Mouse (Mus musculus): ENCODE data around the gene Gstp2. TPM values are rescaled to one million over a fixed set of nuclear protein-coding genes. Genes with fewer than 3 reads are reported as not detected.
"Not testable (repeated sequence)": the region's sequence is repeated elsewhere in the genome, so short reads cannot be mapped to it uniquely, and the experiment has no call there.

The Gstp2 gene
- polyA plus RNA-seq, 1 experiment from 2014 or later = 33.6 TPM

- not testable (repeated sequence) for H3K27me3 ChIP-seq (replicated peaks; ENCODE audit: control insufficient read depth, insufficient read depth, low read length); H3K4me3 ChIP-seq (ENCODE audit: low read length); H3K4me1 ChIP-seq (ENCODE audit: control insufficient read depth, insufficient read depth, low read length); H3K36me3 ChIP-seq (ENCODE audit: control insufficient read depth, insufficient read depth, low read length); H3K9ac ChIP-seq (ENCODE audit: low read depth, low read length); ATAC-seq; H3K9me3 ChIP-seq (ENCODE audit: control insufficient read depth, low read length); H3K4me2 ChIP-seq (ENCODE audit: low read depth, low read length); H3K27ac ChIP-seq (ENCODE audit: low read length)
- WGBS = 7% methylated on average over 2 of the region's 11 CpGs
Observed at GRCm38 (mm10) chr19:4064501-4064900, 18.7 kb upstream of the Gstp2 start.

- not testable (repeated sequence) for H3K27me3 ChIP-seq (replicated peaks; ENCODE audit: control insufficient read depth, insufficient read depth, low read length); H3K27ac ChIP-seq (ENCODE audit: low read length); H3K4me2 ChIP-seq (ENCODE audit: low read depth, low read length); H3K9me3 ChIP-seq (ENCODE audit: control insufficient read depth, low read length); H3K9ac ChIP-seq (ENCODE audit: low read depth, low read length); ATAC-seq; H3K4me1 ChIP-seq (ENCODE audit: control insufficient read depth, insufficient read depth, low read length); H3K4me3 ChIP-seq (ENCODE audit: low read length); H3K36me3 ChIP-seq (ENCODE audit: control insufficient read depth, insufficient read depth, low read length)
- WGBS = 57% methylated on average over 2 of the region's 4 CpGs
Observed at GRCm38 (mm10) chr19:4063357-4063756, 17.5 kb upstream of the Gstp2 start.

- Histone ChIP-seq H3K27me3 (replicated peaks; ENCODE audit: control insufficient read depth, insufficient read depth, low read length) (no peaks in the 10 kb centered on the region), H3K9me3 (ENCODE audit: control insufficient read depth, low read length) (no peaks in the 10 kb centered on the region), H3K4me2 (ENCODE audit: low read depth, low read length) (no peak overlapping the region), H3K4me1 (ENCODE audit: control insufficient read depth, insufficient read depth, low read length) (peaks cover 9% of the 10 kb centered on the region), H3K4me3 (ENCODE audit: low read length) (no peak overlapping the region), H3K9ac (ENCODE audit: low read depth, low read length) (no peak overlapping the region), H3K36me3 (ENCODE audit: control insufficient read depth, insufficient read depth, low read length) (no peaks in the 10 kb centered on the region), H3K27ac (ENCODE audit: low read length) (no peak overlapping the region)
- ATAC-seq = no peak
- 94% methylated on average over 6 of the region's 6 CpGs for WGBS
Observed at GRCm38 (mm10) chr19:4060899-4061465, 15.2 kb upstream of the Gstp2 start.

GRCm38 (mm10) chr19:4060044-4060898, 14.4 kb upstream of the Gstp2 start:
- H3K4me2 ChIP-seq (ENCODE audit: low read depth, low read length); ATAC-seq; H3K36me3 ChIP-seq (ENCODE audit: control insufficient read depth, insufficient read depth, low read length); H3K27ac ChIP-seq (ENCODE audit: low read length); H3K9me3 ChIP-seq (ENCODE audit: control insufficient read depth, low read length); H3K9ac ChIP-seq (ENCODE audit: low read depth, low read length); H3K4me3 ChIP-seq (ENCODE audit: low read length); H3K27me3 ChIP-seq (replicated peaks; ENCODE audit: control insufficient read depth, insufficient read depth, low read length): not testable (repeated sequence)
- H3K4me1 ChIP-seq (ENCODE audit: control insufficient read depth, insufficient read depth, low read length) = peaks cover 14% of the 10 kb centered on the region
- WGBS = 89% methylated on average over 8 of the region's 8 CpGs

- peak; percentile 90 for ATAC-seq
- Histone ChIP-seq H3K36me3 (ENCODE audit: control insufficient read depth, insufficient read depth, low read length) (no peaks in the 10 kb centered on the region), H3K27me3 (replicated peaks; ENCODE audit: control insufficient read depth, insufficient read depth, low read length) (no peaks in the 10 kb centered on the region), H3K4me1 (ENCODE audit: control insufficient read depth, insufficient read depth, low read length) (peaks cover 15% of the 10 kb centered on the region), H3K4me2 (ENCODE audit: low read depth, low read length) (peak within 1 kb of the TSS; percentile 27; the same call in 1 of the 2 replicates), H3K27ac (ENCODE audit: low read length) (peak within 1 kb of the TSS; percentile 92), H3K9me3 (ENCODE audit: control insufficient read depth, low read length) (no peaks in the 10 kb centered on the region), H3K9ac (ENCODE audit: low read depth, low read length) (peak within 1 kb of the TSS; percentile 48), H3K4me3 (ENCODE audit: low read length) (peak within 1 kb of the TSS; percentile 21)
- 57% methylated on average over 15 of the region's 15 CpGs for WGBS
Observed at GRCm38 (mm10) chr19:4059069-4059740, 13.4 kb upstream of the Gstp2 start, which contains the start of gene Gstp3. Gene Gstp3, minus strand, starts transcription at chr19:4059569.

GRCm38 (mm10) chr19:4058581-4058980, 12.8 kb upstream of the Gstp2 start:
- WGBS = 87% methylated on average over 5 of the region's 5 CpGs
- H3K36me3 ChIP-seq (ENCODE audit: control insufficient read depth, insufficient read depth, low read length) = no peaks in the 10 kb centered on the region
- H3K4me3 ChIP-seq (ENCODE audit: low read length) = peak overlapping the region; percentile 21; the same call in 1 of the 2 replicates
- peak overlapping the region; percentile 92 for H3K27ac ChIP-seq (ENCODE audit: low read length)
- peak overlapping the region; percentile 48 for H3K9ac ChIP-seq (ENCODE audit: low read depth, low read length)
- peak overlapping the region; percentile 27; the same call in 1 of the 2 replicates for H3K4me2 ChIP-seq (ENCODE audit: low read depth, low read length)
- H3K4me1 ChIP-seq (ENCODE audit: control insufficient read depth, insufficient read depth, low read length) = peaks cover 15% of the 10 kb centered on the region
- no peak for ATAC-seq
- H3K27me3 ChIP-seq (replicated peaks; ENCODE audit: control insufficient read depth, insufficient read depth, low read length) = no peaks in the 10 kb centered on the region
- no peaks in the 10 kb centered on the region for H3K9me3 ChIP-seq (ENCODE audit: control insufficient read depth, low read length)

GRCm38 (mm10) chr19:4057962-4058361, 12.1 kb upstream of the Gstp2 start:
- no peak overlapping the region for H3K9ac ChIP-seq (ENCODE audit: low read depth, low read length)
- H3K4me3 ChIP-seq (ENCODE audit: low read length) = no peak overlapping the region
- no peak for ATAC-seq
- H3K4me2 ChIP-seq (ENCODE audit: low read depth, low read length) = no peak overlapping the region
- no peak overlapping the region for H3K27ac ChIP-seq (ENCODE audit: low read length)
- no peaks in the 10 kb centered on the region for H3K36me3 ChIP-seq (ENCODE audit: control insufficient read depth, insufficient read depth, low read length)
- H3K27me3 ChIP-seq (replicated peaks; ENCODE audit: control insufficient read depth, insufficient read depth, low read length) = no peaks in the 10 kb centered on the region
- no peaks in the 10 kb centered on the region for H3K9me3 ChIP-seq (ENCODE audit: control insufficient read depth, low read length)
- peaks cover 15% of the 10 kb centered on the region for H3K4me1 ChIP-seq (ENCODE audit: control insufficient read depth, insufficient read depth, low read length)
- whole genome bisulfite sequencing = 89% methylated on average over 7 of the region's 7 CpGs

- H3K9ac ChIP-seq (ENCODE audit: low read depth, low read length) = no peak overlapping the region
- no peak overlapping the region for H3K4me2 ChIP-seq (ENCODE audit: low read depth, low read length)
- H3K36me3 ChIP-seq (ENCODE audit: control insufficient read depth, insufficient read depth, low read length) = no peaks in the 10 kb centered on the region
- no peaks in the 10 kb centered on the region for H3K27me3 ChIP-seq (replicated peaks; ENCODE audit: control insufficient read depth, insufficient read depth, low read length)
- 82% methylated on average over 13 of the region's 13 CpGs for WGBS
- no peak for ATAC-seq
- peaks cover 15% of the 10 kb centered on the region for H3K4me1 ChIP-seq (ENCODE audit: control insufficient read depth, insufficient read depth, low read length)
- no peaks in the 10 kb centered on the region for H3K9me3 ChIP-seq (ENCODE audit: control insufficient read depth, low read length)
- H3K4me3 ChIP-seq (ENCODE audit: low read length) = no peak overlapping the region
- no peak overlapping the region for H3K27ac ChIP-seq (ENCODE audit: low read length)
Observed at GRCm38 (mm10) chr19:4057389-4057788, 11.6 kb upstream of the Gstp2 start.

GRCm38 (mm10) chr19:4056727-4057126, 10.9 kb upstream of the Gstp2 start:
- ATAC-seq = no peak
- Histone ChIP-seq H3K4me2 (ENCODE audit: low read depth, low read length) (no peak overlapping the region), H3K27ac (ENCODE audit: low read length) (peak overlapping the region; percentile 31), H3K9me3 (ENCODE audit: control insufficient read depth, low read length) (no peaks in the 10 kb centered on the region), H3K9ac (ENCODE audit: low read depth, low read length) (peak overlapping the region; percentile 11; the same call in 1 of the 2 replicates), H3K36me3 (ENCODE audit: control insufficient read depth, insufficient read depth, low read length) (no peaks in the 10 kb centered on the region), H3K4me1 (ENCODE audit: control insufficient read depth, insufficient read depth, low read length) (peaks cover 15% of the 10 kb centered on the region), H3K27me3 (replicated peaks; ENCODE audit: control insufficient read depth, insufficient read depth, low read length) (no peaks in the 10 kb centered on the region), H3K4me3 (ENCODE audit: low read length) (no peak overlapping the region)
- 44% methylated on average over 4 of the region's 4 CpGs for WGBS
